Mouse (Mus musculus) cerebellum, adult 9-11 months (tissue): Measurements from ENCODE around the gene Cdx2.

ENCODE experiments used
- DNase-seq: peaks from one replicate; pipeline ENCODE4 v3.0.0; 2022

Cdx2 gene

DNA sequence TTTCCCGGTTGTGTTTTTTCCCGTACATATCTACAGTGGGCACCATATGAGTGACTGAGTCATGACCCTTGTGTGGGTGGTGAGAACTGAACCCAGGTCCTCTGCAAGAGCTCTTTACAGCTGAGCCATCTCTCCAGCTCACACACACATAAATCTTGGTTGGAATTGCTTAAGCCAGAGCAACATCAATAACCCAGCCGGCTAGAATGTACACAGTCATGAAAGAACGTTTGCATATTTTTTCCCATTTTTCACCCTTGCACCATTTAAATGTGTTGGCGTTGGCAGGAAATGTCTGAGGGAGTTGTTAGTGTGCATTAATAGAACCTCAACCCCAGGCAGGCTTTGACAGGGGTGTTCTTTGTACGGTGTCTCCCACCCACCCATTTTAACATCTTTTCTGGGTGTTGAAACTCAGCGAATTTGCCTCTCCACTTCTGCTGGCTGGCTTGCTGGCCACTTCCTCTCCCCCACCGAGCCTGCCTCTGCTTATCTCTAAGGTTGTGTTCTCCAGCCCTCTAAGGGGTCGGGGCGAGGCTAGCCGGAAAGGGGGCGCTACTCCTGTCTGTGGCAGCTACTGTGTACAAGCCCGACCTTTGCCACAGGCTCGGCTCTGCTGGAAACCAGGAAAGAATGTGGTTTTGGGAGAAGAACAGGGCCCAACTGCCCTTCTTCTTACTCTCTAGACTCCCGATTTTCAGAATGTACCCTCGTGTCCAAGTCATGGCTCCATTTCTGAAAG is 15.1 kb downstream of the Cdx2 start:
- no peak for DNase-seq

- no peak for DNase-seq
Observed at GRCm38 (mm10) chr5:147284365-147284764, 22.7 kb downstream of the Cdx2 start.

GRCm38 (mm10) chr5:147277547-147277925 is 29.5 kb downstream of the Cdx2 start:
- DNase-seq, result no peak

DNA sequence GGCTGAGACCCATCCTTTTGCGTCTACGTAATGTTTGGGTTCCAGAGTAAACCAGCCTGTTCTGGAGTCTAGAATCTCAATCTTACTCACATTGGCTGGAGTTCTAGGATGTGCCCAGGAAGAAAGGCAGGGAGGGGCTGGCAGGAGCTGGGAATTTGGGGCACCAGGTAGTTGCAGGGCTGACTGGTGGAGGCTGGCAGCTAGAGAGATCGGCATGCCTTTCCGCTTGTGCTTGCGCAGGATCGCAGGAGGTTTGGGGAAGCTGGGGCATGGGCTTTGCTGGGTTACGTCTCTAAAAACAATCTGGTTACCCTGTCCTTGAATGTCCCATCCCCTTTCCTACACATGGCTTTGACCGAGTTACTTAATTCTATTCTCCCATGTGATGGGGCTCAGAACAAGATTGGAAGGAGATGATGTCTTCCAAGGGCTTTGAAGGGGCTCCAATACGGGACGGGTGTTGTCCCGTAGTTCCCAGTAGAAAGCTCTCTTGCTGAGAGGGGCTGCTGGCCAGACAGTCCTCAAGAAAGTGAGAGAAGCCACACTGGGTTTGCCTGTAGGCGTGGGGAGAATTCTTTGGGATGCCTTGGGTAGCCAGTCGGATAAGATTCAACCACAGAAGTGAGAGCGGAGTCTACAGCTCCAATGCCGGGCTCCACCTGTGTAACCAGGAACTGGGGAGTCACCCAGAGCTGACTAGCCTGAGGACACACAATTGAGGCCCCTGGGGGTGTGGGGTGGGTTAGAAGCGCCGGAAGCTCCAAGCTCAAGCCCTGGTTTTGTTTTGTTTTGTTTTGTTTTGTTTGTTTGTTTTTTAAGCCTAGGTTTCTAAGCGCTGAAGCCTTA is 30.1 kb downstream of the Cdx2 start:
- no peak for DNase-seq

GRCm38 (mm10) chr5:147275761-147276160 is 31.3 kb downstream of the Cdx2 start:
- DNase-seq, result no peak

GRCm38 (mm10) chr5:147274174-147275141 is 32.6 kb downstream of the Cdx2 start:
- no peak for DNase-seq

- DNase-seq, result no peak
Observed at GRCm38 (mm10) chr5:147272808-147273345, 34.2 kb downstream of the Cdx2 start.

DNA sequence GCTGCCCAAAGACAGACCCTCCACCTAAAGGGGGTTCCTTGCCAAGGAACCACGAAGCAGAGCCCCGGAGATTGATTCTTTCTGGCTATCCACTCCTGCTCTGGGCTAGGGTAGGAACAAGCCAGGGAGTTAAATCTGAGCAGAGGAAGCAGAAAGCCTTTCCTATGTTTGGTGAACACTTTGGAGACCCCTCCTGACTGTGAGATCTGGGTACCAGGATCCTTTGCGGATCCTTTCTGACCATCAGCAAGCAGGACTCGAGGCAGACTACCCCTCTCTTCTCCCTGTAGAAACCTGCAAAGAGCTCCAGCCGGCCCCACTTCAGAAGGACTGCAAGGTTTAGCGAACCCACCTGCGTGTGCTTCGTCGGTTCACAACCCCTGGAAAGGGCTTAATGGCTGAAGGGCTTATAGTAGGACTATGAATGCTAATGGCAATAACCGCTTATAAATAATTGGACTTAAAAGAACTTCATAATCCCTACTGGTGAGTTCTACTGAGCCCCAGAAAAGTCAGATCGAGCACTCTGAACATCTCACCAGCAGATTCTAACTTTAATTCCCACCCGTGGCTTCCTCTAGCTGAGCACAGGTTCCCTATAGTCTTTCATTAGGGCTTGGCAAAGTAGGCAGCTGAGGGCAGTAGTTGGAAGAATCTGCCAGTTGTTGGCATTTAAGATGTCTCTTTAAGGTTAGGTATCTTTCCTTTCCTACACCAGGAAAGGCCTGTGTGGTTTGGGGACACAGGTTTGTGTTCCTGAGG is 34.8 kb downstream of the Cdx2 start:
- no peak for DNase-seq

DNA sequence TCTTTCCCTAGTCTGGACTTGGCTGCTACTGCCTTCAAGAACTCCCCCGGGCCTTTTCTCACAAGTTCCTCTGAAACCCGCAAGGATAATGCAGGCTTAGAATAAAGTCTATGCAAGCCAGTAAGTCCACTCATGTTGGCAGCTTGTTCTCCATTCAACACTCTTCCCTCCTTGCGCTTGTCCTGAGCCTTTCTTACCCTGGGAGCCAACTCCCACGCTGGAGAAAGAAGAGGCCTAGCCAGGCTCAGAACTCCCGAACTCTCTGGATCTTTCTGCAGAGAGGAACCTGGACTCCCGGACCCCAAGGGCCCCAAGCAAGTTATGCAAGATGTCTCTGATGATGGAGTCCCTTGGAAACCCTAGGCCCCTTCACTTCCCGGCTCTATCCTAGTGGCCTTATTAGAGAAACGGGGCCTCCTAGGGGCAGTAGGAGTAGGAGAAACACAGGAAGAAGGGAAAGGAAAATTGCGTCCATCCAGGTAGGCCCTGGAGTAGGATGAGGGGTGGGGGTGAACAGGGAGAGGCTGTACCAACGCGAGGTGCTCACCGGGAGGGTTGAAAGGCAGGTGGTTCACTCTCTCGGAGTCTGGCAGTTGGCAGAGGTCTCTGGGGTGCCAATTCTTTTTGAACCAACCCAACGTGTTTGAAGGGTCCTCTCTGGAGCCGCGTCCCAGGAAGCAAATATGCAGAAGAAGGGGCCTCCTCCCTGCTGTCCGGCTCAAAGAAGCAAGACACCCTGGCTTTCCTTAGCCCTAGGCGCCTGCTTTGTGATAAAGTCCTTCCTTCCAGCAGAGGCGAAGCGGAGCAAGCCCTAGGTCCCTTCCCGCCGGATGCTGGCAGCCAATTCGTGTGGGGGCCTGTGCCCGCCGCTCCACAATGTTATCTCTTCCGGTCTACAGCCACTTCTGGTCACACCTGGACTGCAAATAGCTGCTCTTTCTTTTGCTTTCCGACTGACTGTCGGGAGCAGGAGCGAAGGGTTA is 36.1 kb downstream of the Cdx2 start:
- DNase-seq, result no peak

GRCm38 (mm10) chr5:147269926-147270672 is 37.0 kb downstream of the Cdx2 start, which contains the start of gene Pdx1:
TSS of gene Pdx1 (plus strand) at chr5:147269959.
- DNase-seq, result no peak

DNA sequence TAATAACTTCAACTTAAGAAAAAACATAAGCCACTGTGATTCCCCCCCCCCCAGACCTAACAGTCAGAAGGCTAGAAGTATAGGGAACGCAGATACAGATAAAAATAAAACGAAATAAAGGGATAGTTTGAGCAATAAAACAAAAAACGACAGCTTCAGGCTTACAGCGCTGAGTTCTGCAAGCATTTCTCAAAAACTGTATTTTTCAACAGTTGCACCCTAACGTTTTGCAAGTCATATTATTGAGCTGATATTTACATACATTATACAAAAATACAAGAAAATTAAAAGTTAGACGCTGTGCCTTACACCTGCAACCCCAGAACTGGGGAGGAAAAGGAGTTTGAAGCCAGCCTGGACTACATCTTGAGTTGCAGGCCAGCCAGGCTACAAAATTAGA is 37.7 kb downstream of the Cdx2 start:
- DNase-seq, result no peak

- DNase-seq, result no peak
Observed at GRCm38 (mm10) chr5:147268728-147269127, 38.3 kb downstream of the Cdx2 start.

DNA sequence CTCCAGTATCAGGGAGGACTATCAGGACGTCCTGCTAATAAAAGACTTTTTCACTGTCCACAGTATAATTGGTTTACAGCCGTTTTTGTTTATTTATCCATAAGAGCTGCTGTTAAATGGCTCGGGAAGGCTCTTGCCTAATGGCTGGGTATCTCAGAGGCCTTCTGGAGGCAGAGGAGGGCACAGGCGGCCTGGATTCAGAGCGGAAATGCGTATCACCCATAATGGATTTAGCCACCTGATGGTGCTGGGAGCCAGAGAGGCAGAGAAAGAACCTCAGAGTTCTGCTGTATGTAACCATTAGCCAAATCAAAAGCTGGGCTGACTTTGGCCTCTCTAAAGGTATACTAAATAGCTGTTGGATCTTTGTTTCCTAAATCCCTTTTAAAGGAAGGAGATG is 39.6 kb downstream of the Cdx2 start:
- no peak for DNase-seq

GRCm38 (mm10) chr5:147263945-147264344 is 43.1 kb downstream of the Cdx2 start:
- no peak for DNase-seq

DNA sequence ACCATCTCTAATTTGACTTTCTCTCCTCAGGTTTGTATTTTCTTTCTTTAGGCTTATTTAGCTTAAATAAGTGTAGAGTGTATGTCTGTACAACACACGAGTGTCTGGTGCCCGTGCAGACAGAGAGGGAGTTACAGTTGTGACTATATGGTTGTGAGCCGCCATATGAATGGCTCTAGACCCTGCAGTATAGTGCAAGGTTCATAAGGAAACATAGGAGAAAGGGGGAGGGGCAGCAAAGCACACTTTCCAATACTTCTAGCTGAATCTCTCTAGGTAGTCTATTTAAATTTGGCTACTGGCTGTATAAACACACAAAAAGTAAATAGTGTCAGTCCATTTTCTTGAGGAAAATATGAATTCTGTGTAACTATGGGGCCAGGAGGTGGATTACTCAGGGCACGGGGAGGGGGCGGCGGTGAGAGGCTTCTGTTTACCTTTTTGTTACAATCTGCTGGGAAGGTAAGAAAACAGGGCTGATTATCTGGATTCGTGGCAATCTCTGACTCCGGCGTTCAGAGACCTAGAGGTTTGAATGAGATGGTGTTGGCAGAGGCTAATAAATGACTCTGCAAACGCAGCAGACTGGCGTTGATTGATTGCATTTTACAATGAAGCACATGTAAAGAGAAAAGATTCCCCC is 45.0 kb downstream of the Cdx2 start:
- DNase-seq, result no peak

GRCm38 (mm10) chr5:147260778-147261177 is 46.3 kb downstream of the Cdx2 start:
- DNase-seq, result no peak

DNA sequence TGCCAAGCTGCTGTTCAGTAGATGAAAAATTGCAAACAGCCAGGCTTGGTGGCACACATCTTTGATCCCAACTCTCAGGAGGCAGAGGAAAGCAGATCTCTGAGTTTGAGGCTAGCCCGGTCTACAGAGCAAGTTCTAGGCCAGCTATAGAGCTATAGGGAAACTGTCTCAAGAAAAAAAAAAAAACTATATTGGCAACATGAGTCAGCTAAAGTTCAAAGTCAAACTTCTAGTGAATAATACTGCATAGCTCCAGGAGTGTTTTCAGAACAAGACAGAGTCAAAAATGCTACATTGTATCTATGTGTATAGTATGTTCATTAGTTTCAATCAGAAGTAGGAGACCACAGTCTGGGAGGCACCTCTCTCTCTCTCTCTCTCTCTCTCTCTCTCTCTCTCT is 46.9 kb downstream of the Cdx2 start:
- no peak for DNase-seq
